Mouse (Mus musculus) ES-E14 (cell line): ENCODE data around the gene Trim8. TPM values are rescaled to one million over a fixed set of nuclear protein-coding genes. Genes with fewer than 3 reads are reported as not detected.

Experiments used
- DNase-seq: peaks from one replicate; pipeline ENCODE4 v3.0.0-alpha.2; 2013; ENCODE audit warnings: low read depth, low spot score
- H3K27ac ChIP-seq: 2 replicates; pipeline ENCODE4 v1.5.1; 2012; ENCODE audit warnings: low read depth, mild to moderate bottlenecking, low read length, moderate library complexity, mixed read lengths; ENCODE audit not compliant: poor library complexity, insufficient read depth, severe bottlenecking
- H3K36me3 ChIP-seq: 2 replicates; pipeline ENCODE4 v1.6.1; 2012; ENCODE audit warnings: mild to moderate bottlenecking, low read length, moderate library complexity, mixed read lengths; ENCODE audit not compliant: control insufficient read depth, poor library complexity, insufficient read depth, severe bottlenecking
- H3K4me1 ChIP-seq, 2 experiments: fragments of 150-350 bp in 1 of 2; sonication (generic) in 1 of 2; 2 replicates each; pipeline ENCODE4 v1.6.1; 2012; ENCODE audit warnings: low read length in 2 of 2, mild to moderate bottlenecking in 1 of 2, mixed read lengths in 1 of 2; ENCODE audit not compliant: control insufficient read depth in 2 of 2, insufficient read depth in 2 of 2, poor library complexity in 1 of 2
- H3K4me3 ChIP-seq, 2 experiments: fragments of 150-350 bp in 1 of 2; sonication (generic) in 1 of 2; 2 replicates each; pipeline ENCODE4 v1.5.1; 2012; ENCODE audit warnings: low read length in 2 of 2, low read depth in 1 of 2, mild to moderate bottlenecking in 1 of 2, mixed read lengths in 1 of 2; ENCODE audit not compliant: insufficient read depth in 1 of 2, poor library complexity in 1 of 2, severe bottlenecking in 1 of 2
- H3K9ac ChIP-seq: 2 replicates; pipeline ENCODE4 v1.6.1; 2012; ENCODE audit warnings: low read depth, mild to moderate bottlenecking, low read length, mixed read lengths; ENCODE audit not compliant: poor library complexity, insufficient read depth, severe bottlenecking
- H3K9me3 ChIP-seq: fragments of 150-350 bp; sonication (generic); 2 replicates; pipeline ENCODE4 v1.6.1; 2012; ENCODE audit warnings: low read depth, mild to moderate bottlenecking, low read length; ENCODE audit not compliant: control insufficient read depth, insufficient read depth
- CHD2 ChIP-seq: IDR thresholded peaks from 2 replicates; pipeline ENCODE4 v1.6.1; 2014; ENCODE audit warnings: mild to moderate bottlenecking, low read depth, low read length, inconsistent platforms
- HCFC1 ChIP-seq: IDR thresholded peaks from 2 replicates; pipeline ENCODE4 v1.6.1; 2012; ENCODE audit warnings: low read length, inconsistent platforms, borderline replicate concordance; ENCODE audit not compliant: insufficient read depth
- MAFK ChIP-seq: IDR thresholded peaks from 2 replicates; pipeline ENCODE4 v1.6.1; 2014; ENCODE audit warnings: mild to moderate bottlenecking, low read depth, low read length, inconsistent platforms; ENCODE audit not compliant: insufficient read depth
- ZC3H11A ChIP-seq: IDR thresholded peaks from 2 replicates; pipeline ENCODE4 v1.6.1; 2012; ENCODE audit warnings: low read depth, mild to moderate bottlenecking, inconsistent platforms, low read length, borderline replicate concordance
- ZNF384 ChIP-seq: IDR thresholded peaks from 2 replicates; pipeline ENCODE4 v1.6.1; 2012; ENCODE audit warnings: low read depth, low read length, inconsistent platforms
- in situ Hi-C, 2 experiments: fragments of 600-800 bp; cut with MboI; formaldehyde crosslinking; loops; one replicate each; pipeline ENCODE4 v1.15.1; 2025; ENCODE audit warnings: low sequenced_read_pairs in 2 of 2, inconsistent platforms in 1 of 2; ENCODE audit not compliant: unreplicated experiment in 2 of 2
- total RNA-seq: library from RNA; depleted of rRNA; stranded (reverse); fragments of 300-350 nt; gene quantifications from 2 replicates; pipeline ENCODE4 v1.2.3, GENCODE M21; 2012

The Trim8 gene
- total RNA-seq, 1 experiment = 26.1 TPM

DNA sequence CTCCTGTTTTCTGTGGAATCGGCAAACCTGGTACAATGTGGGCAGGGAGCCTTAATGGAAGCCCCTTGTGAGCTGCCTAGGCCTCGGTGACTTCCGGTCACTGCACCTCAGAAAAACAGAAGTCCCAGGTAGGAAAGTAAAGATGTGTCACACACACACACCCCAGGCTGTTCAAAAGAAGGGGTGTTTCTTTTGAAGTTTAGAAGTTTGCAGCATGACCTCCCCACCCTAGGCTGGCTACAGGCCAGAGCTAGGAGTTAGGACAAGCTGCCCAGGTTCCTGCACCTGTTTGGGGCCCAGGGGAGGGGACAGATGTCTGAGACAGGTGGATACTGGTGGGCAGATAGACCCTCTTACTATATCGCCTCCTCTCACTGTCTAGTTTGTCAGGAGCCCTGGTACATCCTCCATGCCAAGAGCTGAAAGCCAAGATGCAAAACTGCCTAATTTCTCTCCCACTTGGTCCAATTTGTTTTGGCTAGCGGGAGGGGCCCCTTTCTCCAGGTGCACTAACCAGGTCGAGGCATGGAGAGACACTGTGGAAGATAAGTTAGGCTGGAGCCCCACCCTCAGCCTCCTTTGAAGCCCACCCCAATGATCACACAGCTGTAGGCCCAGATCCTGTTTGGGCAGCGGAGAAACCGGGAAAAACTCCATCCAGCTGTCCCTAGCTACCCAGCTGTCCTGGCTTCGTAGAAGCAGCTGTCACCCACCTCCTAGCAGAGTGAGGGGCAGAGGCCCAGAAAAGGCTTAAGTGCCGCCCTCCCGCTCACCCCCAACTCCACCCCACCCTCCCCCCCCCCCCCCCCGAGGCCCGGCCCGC lies 16.2 kb downstream of the Trim8 start:
- Histone ChIP-seq H3K9ac (no peak overlapping the region), H3K4me3 (no peak overlapping the region), H3K9me3 (no peaks in the 10 kb centered on the region), H3K27ac (peak overlapping the region; percentile 36; the same call in 1 of the 2 replicates), H3K36me3 (peaks cover 23% of the 10 kb centered on the region), H3K4me1 (peaks cover 7 to 49% of the 10 kb centered on the region in 2 experiments; a peak in 3 of 4 replicates)
- in situ Hi-C loops = no loop called here
- no peak for TF ChIP-seq HCFC1
- TF ChIP-seq MAFK = no peak
- no peak for DNase-seq

DNA sequence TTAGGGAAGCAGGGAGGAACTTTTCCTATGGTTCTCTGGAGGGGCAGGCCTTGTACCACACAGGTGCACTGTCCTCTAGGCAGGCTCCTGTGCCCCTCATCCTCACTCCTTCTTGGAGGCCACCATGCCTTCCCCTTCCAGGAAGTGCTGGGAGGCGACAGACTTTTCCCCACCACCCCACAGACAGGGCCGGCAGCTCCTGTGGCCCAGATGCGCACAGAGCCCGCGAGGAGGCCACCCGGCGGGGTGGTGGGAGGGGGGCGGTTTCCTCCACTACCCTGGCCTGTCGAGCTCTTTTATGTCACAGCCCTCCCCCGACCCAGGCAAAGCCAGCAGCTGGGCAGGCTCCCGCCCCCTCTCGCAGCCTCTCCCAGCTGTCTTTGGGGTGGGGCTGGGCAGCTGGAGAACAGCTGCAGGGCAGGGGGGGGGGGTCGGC lies 16.9 kb downstream of the Trim8 start:
- peak overlapping the region; percentile 36; the same call in 1 of the 2 replicates for H3K27ac ChIP-seq
- peak overlapping the region; percentile 41; the same call in 1 of the 2 replicates for H3K9ac ChIP-seq
- no peak for DNase-seq
- in situ Hi-C loops = no loop called here
- H3K4me3 ChIP-seq = peak overlapping the region; percentile 32 to 61; a peak in 2 of 4 replicates
- no peaks in the 10 kb centered on the region for H3K9me3 ChIP-seq
- TF ChIP-seq HCFC1 = no peak
- no peak for TF ChIP-seq MAFK
- TF ChIP-seq CHD2 = no peak
- no peak for TF ChIP-seq ZNF384
- no peak for TF ChIP-seq ZC3H11A
- peaks cover 17% of the 10 kb centered on the region for H3K36me3 ChIP-seq
- H3K4me1 ChIP-seq = peaks cover 4 to 43% of the 10 kb centered on the region in 2 experiments; a peak in 3 of 4 replicates

DNA sequence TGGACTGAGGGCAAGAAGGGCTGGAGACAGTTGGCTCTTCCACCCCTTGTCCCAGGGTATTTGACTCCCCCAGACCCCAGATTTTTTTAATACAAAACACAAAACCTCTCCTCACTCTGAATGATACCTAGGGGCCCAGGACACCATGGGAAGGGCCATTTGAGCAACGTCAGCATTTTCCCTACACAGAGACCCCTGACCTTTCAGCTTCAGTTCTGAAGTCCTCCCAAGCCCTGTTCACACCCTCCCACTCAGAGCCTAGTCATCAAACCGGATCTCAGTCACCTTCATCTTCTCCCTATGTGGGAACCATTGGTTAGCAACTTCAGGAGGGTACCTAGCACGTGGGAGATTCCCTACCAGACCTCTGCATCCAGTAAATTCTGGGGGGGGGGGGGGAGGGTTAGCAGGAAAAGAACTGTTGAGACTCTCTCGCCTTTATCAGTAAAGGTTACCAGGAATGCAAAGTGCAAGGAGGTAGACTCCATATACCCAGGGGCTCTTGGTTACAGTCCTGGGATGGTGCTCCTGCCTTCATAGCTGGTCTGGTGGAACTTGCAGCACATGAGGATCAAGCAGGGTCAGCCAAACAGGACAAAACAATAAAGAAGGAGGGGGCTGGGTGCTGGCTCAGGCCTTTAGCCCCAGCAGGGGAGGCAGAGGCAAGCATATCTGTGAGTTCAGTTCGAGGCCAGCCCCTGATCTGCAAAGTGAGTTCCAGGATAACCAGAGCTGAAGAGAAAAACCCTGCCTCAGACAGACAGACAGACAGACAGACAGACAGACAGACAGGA lies 17.5 kb downstream of the Trim8 start:
- Histone ChIP-seq H3K9me3 (no peaks in the 10 kb centered on the region), H3K4me1 (peaks cover 2 to 43% of the 10 kb centered on the region in 2 experiments; a peak in 3 of 4 replicates), H3K9ac (no peak overlapping the region; the same call in 1 of the 2 replicates), H3K4me3 (no peak overlapping the region), H3K27ac (no peak overlapping the region; the same call in 1 of the 2 replicates), H3K36me3 (peaks cover 13% of the 10 kb centered on the region)
- TF ChIP-seq ZNF384 (no peak), HCFC1 (no peak), ZC3H11A (no peak), MAFK (peak; percentile 95)
- in situ Hi-C loops = no loop called here
- DNase-seq = no peak

DNA sequence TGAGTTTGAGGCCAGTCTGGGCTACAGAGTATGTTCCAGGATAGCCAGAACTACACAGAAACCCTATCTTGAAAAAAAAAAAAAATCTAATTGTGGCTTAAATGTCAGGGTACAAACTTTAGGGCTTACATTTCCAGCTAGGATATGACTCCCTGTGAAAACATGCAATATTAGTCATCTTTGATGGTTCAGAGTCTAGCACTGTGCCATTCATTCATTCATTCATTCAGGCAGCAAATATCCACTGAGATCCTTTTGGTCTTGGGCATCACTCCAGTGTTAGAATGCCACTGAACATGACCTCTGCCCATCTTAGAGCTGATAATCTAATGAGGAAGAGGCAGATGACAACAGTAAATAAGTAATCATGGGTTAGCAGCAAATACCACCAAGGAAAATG lies 20.2 kb downstream of the Trim8 start:
- Histone ChIP-seq H3K9ac (no peak overlapping the region), H3K27ac (no peak overlapping the region), H3K9me3 (no peaks in the 10 kb centered on the region), H3K36me3 (no peaks in the 10 kb centered on the region), H3K4me3 (no peak overlapping the region), H3K4me1 (peaks cover 3 to 53% of the 10 kb centered on the region in 2 experiments; a peak in 3 of 4 replicates)
- TF ChIP-seq ZNF384 (no peak), HCFC1 (no peak), ZC3H11A (no peak), CHD2 (no peak), MAFK (no peak)
- no peak for DNase-seq
- in situ Hi-C loops = no loop called here
